Mouse (Mus musculus) NIH3T3 (cell line): Measurements from ENCODE around the gene Ldlrad3.

ENCODE experiments used
- DNase-seq: peaks from one replicate; pipeline ENCODE4 v3.0.0-alpha.2; 2012; ENCODE audit warnings: low read depth

Ldlrad3 gene

GRCm38 (mm10) chr2:102144311-102144710 lies 41.9 kb downstream of the Ldlrad3 start:
- DNase-seq: no peak

GRCm38 (mm10) chr2:102142654-102143271 lies 43.4 kb downstream of the Ldlrad3 start:
- no peak for DNase-seq

GRCm38 (mm10) chr2:102142197-102142623 lies 44.0 kb downstream of the Ldlrad3 start:
- peak; percentile 66 for DNase-seq

- no peak for DNase-seq
Measured at GRCm38 (mm10) chr2:102141199-102141598, 45.0 kb downstream of the Ldlrad3 start.

- no peak for DNase-seq
Measured at GRCm38 (mm10) chr2:102137922-102138321, 48.3 kb downstream of the Ldlrad3 start.

GRCm38 (mm10) chr2:102136184-102136583 lies 50.0 kb downstream of the Ldlrad3 start:
- DNase-seq: no peak

- no peak for DNase-seq
Measured at GRCm38 (mm10) chr2:102134510-102135262, 51.5 kb downstream of the Ldlrad3 start.

GRCm38 (mm10) chr2:102132945-102133558 lies 53.1 kb downstream of the Ldlrad3 start:
- no peak for DNase-seq

- no peak for DNase-seq
Measured at GRCm38 (mm10) chr2:102130198-102130845, 55.9 kb downstream of the Ldlrad3 start.

- no peak for DNase-seq
Measured at GRCm38 (mm10) chr2:102129235-102129634, 57.0 kb downstream of the Ldlrad3 start.

GRCm38 (mm10) chr2:102128500-102129030 lies 57.6 kb downstream of the Ldlrad3 start:
- DNase-seq: no peak

- no peak for DNase-seq
Measured at GRCm38 (mm10) chr2:102127791-102128387, 58.3 kb downstream of the Ldlrad3 start.

GRCm38 (mm10) chr2:102127221-102127620 lies 59.0 kb downstream of the Ldlrad3 start:
- DNase-seq: no peak

- no peak for DNase-seq
Measured at GRCm38 (mm10) chr2:102126076-102126475, 60.1 kb downstream of the Ldlrad3 start.

GRCm38 (mm10) chr2:102125042-102125441 lies 61.1 kb downstream of the Ldlrad3 start:
- no peak for DNase-seq

GRCm38 (mm10) chr2:102122146-102122515 lies 64.1 kb downstream of the Ldlrad3 start:
- no peak for DNase-seq

- DNase-seq: no peak
Measured at GRCm38 (mm10) chr2:102121440-102122145, 64.6 kb downstream of the Ldlrad3 start.

GRCm38 (mm10) chr2:102119751-102120505 lies 66.3 kb downstream of the Ldlrad3 start:
- DNase-seq: no peak

- DNase-seq: no peak
Measured at GRCm38 (mm10) chr2:102118988-102119460, 67.2 kb downstream of the Ldlrad3 start.

- DNase-seq: no peak
Measured at GRCm38 (mm10) chr2:102117402-102117760, 68.8 kb downstream of the Ldlrad3 start.
